Mouse (Mus musculus): Measurements from ENCODE around the gene Rere.

The Rere gene

GRCm38 (mm10) chr4:150426880-150427476 is 145.5 kb downstream of the Rere start:
- DNase-seq (ENCODE audit: low spot score), result no peak

GRCm38 (mm10) chr4:150428762-150429161 is 147.3 kb downstream of the Rere start:
- no peak for DNase-seq (ENCODE audit: low spot score)

GRCm38 (mm10) chr4:150433827-150434574 is 152.6 kb downstream of the Rere start:
- DNase-seq (ENCODE audit: low spot score), result no peak

- DNase-seq (ENCODE audit: low spot score), result no peak
Measured at GRCm38 (mm10) chr4:150435590-150435989, 154.1 kb downstream of the Rere start.

GRCm38 (mm10) chr4:150438621-150439020 is 157.2 kb downstream of the Rere start:
- no peak for DNase-seq (ENCODE audit: low spot score)

- no peak for DNase-seq (ENCODE audit: low spot score)
Measured at GRCm38 (mm10) chr4:150441931-150442330, 160.5 kb downstream of the Rere start.

- DNase-seq (ENCODE audit: low spot score), result no peak
Measured at GRCm38 (mm10) chr4:150444068-150444467, 162.6 kb downstream of the Rere start.

GRCm38 (mm10) chr4:150446617-150447016 is 165.2 kb downstream of the Rere start:
- no peak for DNase-seq (ENCODE audit: low spot score)

- no peak for DNase-seq (ENCODE audit: low spot score)
Measured at GRCm38 (mm10) chr4:150447517-150447916, 166.1 kb downstream of the Rere start.

- no peak for DNase-seq (ENCODE audit: low spot score)
Measured at GRCm38 (mm10) chr4:150448433-150448832, 167.0 kb downstream of the Rere start.

- DNase-seq (ENCODE audit: low spot score), result no peak
Measured at GRCm38 (mm10) chr4:150450081-150450691, 168.7 kb downstream of the Rere start.

- DNase-seq (ENCODE audit: low spot score), result no peak
Measured at GRCm38 (mm10) chr4:150452155-150452847, 170.9 kb downstream of the Rere start.

- no peak for DNase-seq (ENCODE audit: low spot score)
Measured at GRCm38 (mm10) chr4:150454571-150455306, 173.3 kb downstream of the Rere start.

GRCm38 (mm10) chr4:150455750-150456149 is 174.3 kb downstream of the Rere start:
- DNase-seq (ENCODE audit: low spot score), result no peak

GRCm38 (mm10) chr4:150456452-150456851 is 175.0 kb downstream of the Rere start:
- no peak for DNase-seq (ENCODE audit: low spot score)

- DNase-seq (ENCODE audit: low spot score), result no peak
Measured at GRCm38 (mm10) chr4:150456886-150457285, 175.4 kb downstream of the Rere start.

GRCm38 (mm10) chr4:150457353-150457752 is 175.9 kb downstream of the Rere start:
- no peak for DNase-seq (ENCODE audit: low spot score)

GRCm38 (mm10) chr4:150457771-150458170 is 176.3 kb downstream of the Rere start:
- no peak for DNase-seq (ENCODE audit: low spot score)

GRCm38 (mm10) chr4:150459022-150459794 is 177.8 kb downstream of the Rere start:
- DNase-seq (ENCODE audit: low spot score), result no peak

GRCm38 (mm10) chr4:150460451-150460850 is 179.0 kb downstream of the Rere start:
- no peak for DNase-seq (ENCODE audit: low spot score)

GRCm38 (mm10) chr4:150461011-150461410 is 179.6 kb downstream of the Rere start:
- DNase-seq (ENCODE audit: low spot score), result no peak

Data from yolk sac, embryonic 10.5 days (tissue).